Mouse (Mus musculus) hematopoietic multipotent progenitor cell, adult 10-12 weeks (in vitro differentiated cells): Measurements from ENCODE around the gene Olfr303. TPM values are rescaled to one million over a fixed set of nuclear protein-coding genes. Genes with fewer than 3 reads are reported as not detected.

Source experiments
- polyA plus RNA-seq: library from polyadenylated mRNA; stranded (reverse); fragments of >175 nt; gene quantifications from 2 replicates; pipeline ENCODE4 v1.2.3, GENCODE M21; 2012; ENCODE audit warnings: low replicate concordance

The Olfr303 gene
- polyA plus RNA-seq = not detected in 2 replicates

DNA sequence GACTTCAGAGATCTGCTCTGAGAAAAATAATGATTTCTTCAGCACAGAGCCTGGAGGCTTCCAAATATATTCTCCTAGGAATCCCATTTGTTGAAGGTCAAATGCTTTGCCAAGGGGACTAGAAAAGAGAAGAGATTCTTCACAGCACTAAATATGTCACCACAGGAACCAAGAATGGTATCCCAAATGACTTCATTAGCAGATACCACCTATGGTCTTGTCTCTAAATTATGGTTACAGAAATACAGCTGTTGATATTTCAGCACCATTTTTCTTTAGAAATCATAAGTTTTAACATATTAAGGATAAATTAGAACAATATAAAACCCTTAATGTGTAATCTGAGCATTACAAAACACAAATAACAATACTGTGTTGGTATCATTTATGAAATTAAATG, at the start of gene Olfr303:
Olfr303 (minus strand) TSS at position 101 of the 400 bp plus-strand sequence.

DNA sequence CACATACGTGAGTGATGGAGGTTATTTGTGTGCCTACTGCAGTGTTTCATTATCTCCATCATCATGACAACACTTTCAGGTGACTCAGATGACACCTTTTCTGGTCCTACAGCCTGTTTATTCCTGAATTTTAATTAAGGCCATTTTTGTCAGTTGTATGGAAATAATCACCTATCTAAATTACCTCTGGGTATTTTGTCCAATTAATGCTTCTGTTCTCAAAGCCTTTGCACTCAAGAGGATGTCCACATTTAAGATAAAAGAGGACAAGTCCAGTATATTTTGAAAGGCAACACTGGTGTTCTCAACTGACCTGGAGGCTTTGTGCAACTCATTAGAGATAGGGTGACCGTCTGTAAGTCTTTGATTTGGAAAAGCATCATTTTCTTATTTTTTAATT, 6.0 kb upstream of the Olfr303 start, which contains the start of gene Olfr301:
Olfr301 (plus strand) TSS at position 301 of the 400 bp plus-strand sequence.

DNA sequence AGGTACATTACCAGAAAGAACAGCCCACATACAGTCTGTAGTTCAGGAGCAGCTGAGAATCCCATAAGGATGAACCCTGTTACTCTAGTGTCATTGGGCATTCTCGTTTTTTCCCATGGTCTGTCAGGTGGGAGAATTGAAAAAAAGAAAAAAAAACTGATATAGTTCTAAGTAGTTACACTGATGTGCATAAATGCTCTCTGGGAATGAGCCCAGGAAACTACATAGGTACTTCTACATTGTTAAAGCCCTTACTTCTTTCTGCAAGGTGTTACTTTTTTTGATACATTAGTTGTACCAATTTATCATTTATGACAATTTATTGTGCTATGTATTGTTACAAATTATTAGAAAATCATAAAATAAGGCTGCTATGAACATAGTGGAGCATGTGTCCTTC, 11.0 kb downstream of the Olfr303 start, which contains the start of gene Olfr304:
Olfr304 (minus strand) TSS at position 101 of the 400 bp plus-strand sequence.

DNA sequence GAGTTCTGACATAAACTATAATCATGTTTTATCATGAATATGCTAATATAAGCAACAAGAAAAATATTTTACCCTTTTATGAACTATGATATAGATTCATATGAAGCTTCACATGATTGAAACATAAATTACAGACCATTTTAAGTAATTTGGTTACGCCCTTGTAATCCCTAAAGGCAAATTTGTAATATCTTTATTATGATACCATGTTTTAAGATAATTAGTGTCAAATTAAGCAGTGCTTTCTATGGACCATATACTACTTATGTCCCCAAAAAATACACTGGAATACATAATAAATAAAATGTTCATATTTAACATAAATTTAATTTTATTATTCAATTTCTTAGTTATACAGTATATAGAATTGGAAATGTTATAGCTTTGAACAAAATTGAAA, 30.8 kb downstream of the Olfr303 start, which contains the start of gene Olfr305:
Olfr305 (minus strand) TSS at position 101 of the 400 bp plus-strand sequence.

Other genes with a start within 250 kb of the Olfr303 start
- gene Vmn2r75, start 226.0 kb downstream of the Olfr303 start, polyA plus RNA-seq = not detected in 2 replicates
- gene Vmn2r76, start 151.5 kb downstream of the Olfr303 start, polyA plus RNA-seq = not detected in 2 replicates
- not detected in 2 replicates for gene Olfr310, start 120.6 kb downstream of the Olfr303 start, polyA plus RNA-seq
- not detected in 2 replicates for gene Olfr309, start 84.1 kb downstream of the Olfr303 start, polyA plus RNA-seq
- gene Olfr308, start 72.2 kb downstream of the Olfr303 start, polyA plus RNA-seq = not detected in 2 replicates
- not detected in 2 replicates for gene Olfr307, start 60.2 kb downstream of the Olfr303 start, polyA plus RNA-seq
- not detected in 2 replicates for gene Olfr305, start 30.9 kb downstream of the Olfr303 start, polyA plus RNA-seq
- not detected in 2 replicates for gene Olfr304, start 11.1 kb downstream of the Olfr303 start, polyA plus RNA-seq
- gene Olfr301, start 6.1 kb upstream of the Olfr303 start, polyA plus RNA-seq = not detected in 2 replicates
- gene Olfr299, start 62.1 kb upstream of the Olfr303 start, polyA plus RNA-seq = not detected in 2 replicates
- not detected in 2 replicates for gene Olfr298, start 94.7 kb upstream of the Olfr303 start, polyA plus RNA-seq
- not detected in 2 replicates for gene Olfr297, start 122.2 kb upstream of the Olfr303 start, polyA plus RNA-seq
- not detected in 2 replicates for gene Olfr295, start 186.1 kb upstream of the Olfr303 start, polyA plus RNA-seq
- not detected in 2 replicates for gene Olfr294, start 218.9 kb upstream of the Olfr303 start, polyA plus RNA-seq